Mouse (Mus musculus) midbrain, postnatal 0 days (tissue): ENCODE results near the gene Pakap. TPM values are rescaled to one million over a fixed set of nuclear protein-coding genes. Genes with fewer than 3 reads are reported as not detected.

Experiments used
- ATAC-seq: fragments of 200-750 bp; cut with Nextera tagmentation; 2 replicates; pipeline ENCODE4 v1.8.0; 2017; ENCODE audit warnings: moderate number of reproducible peaks, mild to moderate bottlenecking, moderate TSS enrichment, moderate library complexity; ENCODE audit not compliant: low FRiP score
- DNase-seq: peaks from one replicate; pipeline ENCODE4 v3.0.0-alpha.2; 2015; ENCODE audit warnings: low spot score
- H3K27ac ChIP-seq: fragments of 300-500 bp; sonication (generic); 2 replicates; pipeline ENCODE4 v1.5.1; 2014; ENCODE audit warnings: low read depth, mild to moderate bottlenecking, low read length, mixed read lengths
- H3K27me3 ChIP-seq: fragments of 300-500 bp; sonication (generic); 2 replicates; pipeline ENCODE4 v1.6.1; 2014; ENCODE audit warnings: low read length, control low read depth, mixed read lengths; ENCODE audit not compliant: insufficient read depth
- H3K36me3 ChIP-seq: fragments of 300-500 bp; sonication (generic); 2 replicates; pipeline ENCODE4 v1.6.1; 2014; ENCODE audit warnings: low read length, control low read depth, mixed read lengths; ENCODE audit not compliant: insufficient read depth
- H3K4me1 ChIP-seq: fragments of 300-500 bp; sonication (generic); 2 replicates; pipeline ENCODE4 v1.6.1; 2014; ENCODE audit warnings: mild to moderate bottlenecking, control low read depth, antibody characterized with exemption, low read length, mixed read lengths; ENCODE audit not compliant: insufficient read depth
- H3K4me2 ChIP-seq: fragments of 300-500 bp; sonication (generic); 2 replicates; pipeline ENCODE4 v1.6.1; 2014; ENCODE audit warnings: low read depth, mild to moderate bottlenecking, low read length, mixed read lengths; ENCODE audit not compliant: poor library complexity, severe bottlenecking
- H3K4me3 ChIP-seq: fragments of 300-500 bp; sonication (generic); 2 replicates; pipeline ENCODE4 v1.5.1; 2014; ENCODE audit warnings: low read depth, mild to moderate bottlenecking, low read length, moderate library complexity
- H3K9ac ChIP-seq: fragments of 300-500 bp; sonication (generic); replicated peaks from 2 replicates; pipeline ENCODE4 v1.6.1; 2014; ENCODE audit warnings: mild to moderate bottlenecking, low read length, moderate library complexity, mixed read lengths; ENCODE audit not compliant: poor library complexity, severe bottlenecking
- H3K9me3 ChIP-seq: fragments of 300-500 bp; sonication (generic); 2 replicates; pipeline ENCODE4 v1.6.1; 2016; ENCODE audit warnings: low read length, control low read depth
- CTCF ChIP-seq: IDR thresholded peaks from 2 replicates; pipeline ENCODE4 v1.5.1; 2016; ENCODE audit warnings: antibody characterized with exemption, mild to moderate bottlenecking
- WGBS: fragments of 180-500 bp; shearing (Covaris S2); extraction: QIAGEN DNeasy Blood & Tissue Kit; methylation state at CpG from one replicate; pipeline ENCODE4 v1.1.7; 2014; 5-methylcytosine and 5-hydroxymethylcytosine counted together
- polyA plus RNA-seq: library from polyadenylated mRNA; unstranded; fragments of >200 nt; fragmentation: Nextera tagmentation; extraction: Ambion mirVana; gene quantifications from 2 replicates; pipeline ENCODE4 v1.2.1, GENCODE M21; 2015
- total RNA-seq: library from RNA; depleted of rRNA; stranded (reverse); fragments of >200 nt; gene quantifications from 2 replicates; pipeline ENCODE4 v1.2.3, GENCODE M21; 2014; rRNA removed

Pakap gene
- total and polyA plus RNA-seq, 2 experiments from 2014 or later: 8.4 to 13.5 TPM

DNA sequence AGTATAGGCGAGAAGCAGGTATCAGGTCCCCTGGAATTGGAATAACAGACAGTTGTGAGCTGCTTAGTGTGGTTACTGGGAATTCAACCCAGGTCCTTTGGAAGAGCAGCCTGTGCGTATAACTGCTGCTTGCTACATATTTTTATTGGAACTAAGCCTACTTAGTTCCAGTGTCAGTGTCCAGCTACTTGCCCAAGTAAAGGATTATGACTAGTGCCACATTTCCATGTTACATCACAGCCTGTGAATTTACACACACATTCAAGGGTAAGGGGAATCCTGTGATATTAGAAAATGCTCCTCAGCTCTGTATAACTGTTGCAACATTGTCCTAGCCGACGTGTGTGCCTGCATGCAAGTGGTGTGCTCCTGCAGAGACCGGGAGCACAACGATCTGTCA lies 369.3 kb downstream of the Pakap start:
- no peak overlapping the region for H3K27ac ChIP-seq
- no peaks in the 10 kb centered on the region for H3K36me3 ChIP-seq
- DNase-seq: no peak
- H3K4me2 ChIP-seq: no peak overlapping the region
- no peak overlapping the region for H3K9ac ChIP-seq
- H3K4me1 ChIP-seq: no peaks in the 10 kb centered on the region
- H3K27me3 ChIP-seq: no peaks in the 10 kb centered on the region
- H3K9me3 ChIP-seq: no peaks in the 10 kb centered on the region
- 88% methylated on average over 6 of the region's 6 CpGs for WGBS
- ATAC-seq: no peak
- no peak overlapping the region for H3K4me3 ChIP-seq
- no peak for TF ChIP-seq CTCF

DNA sequence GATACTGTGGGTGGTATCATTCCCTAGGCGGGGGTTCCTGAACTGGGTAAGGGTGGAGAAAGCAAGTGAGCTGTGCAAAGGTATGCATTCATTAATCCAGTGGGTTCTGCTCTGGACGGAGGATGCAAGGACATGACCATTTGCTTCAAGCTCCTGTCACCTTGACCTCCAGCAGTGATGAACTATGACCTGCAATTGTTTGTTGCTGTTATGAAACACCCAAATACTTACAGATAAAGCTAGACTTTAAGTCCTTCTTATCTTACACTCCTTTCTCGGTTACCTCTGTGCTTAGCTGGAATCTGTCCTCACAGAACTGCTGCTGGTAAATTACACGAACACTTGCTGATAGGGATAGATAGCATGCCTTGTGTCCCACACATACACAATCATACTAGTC lies 372.7 kb downstream of the Pakap start:
- no peak for DNase-seq

DNA sequence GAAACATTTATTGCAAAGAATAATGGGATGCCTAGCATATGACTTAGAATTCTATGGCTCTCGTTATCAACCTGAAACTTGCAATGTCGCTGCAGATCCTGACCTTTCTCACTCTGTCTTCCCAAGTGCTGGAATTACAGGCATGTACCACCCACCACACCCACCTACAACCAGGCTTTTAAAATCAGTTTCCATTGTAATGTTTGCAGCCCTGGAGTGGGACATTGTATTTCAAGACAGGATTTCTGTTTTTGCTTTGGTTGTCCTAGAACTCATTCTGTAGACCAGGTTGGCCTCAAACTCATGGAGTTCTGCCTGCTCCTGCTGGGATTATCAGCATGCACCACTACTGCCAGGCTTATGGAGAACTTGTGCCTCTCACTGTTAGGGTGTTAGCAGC lies 374.9 kb downstream of the Pakap start:
- Histone ChIP-seq H3K27me3 (no peaks in the 10 kb centered on the region), H3K9me3 (no peaks in the 10 kb centered on the region), H3K4me3 (no peak overlapping the region), H3K4me1 (no peaks in the 10 kb centered on the region), H3K36me3 (peaks cover 12% of the 10 kb centered on the region), H3K9ac (no peak overlapping the region), H3K4me2 (no peak overlapping the region), H3K27ac (no peak overlapping the region)
- TF ChIP-seq CTCF: no peak
- whole genome bisulfite sequencing: 94% methylated on average over 2 of the region's 2 CpGs
- no peak for DNase-seq
- no peak for ATAC-seq

More for the DNA sequence above, 372.7 kb downstream of the Pakap start:
- no peaks in the 10 kb centered on the region for H3K4me1 ChIP-seq
- no peak overlapping the region for H3K4me3 ChIP-seq
- H3K9me3 ChIP-seq: no peaks in the 10 kb centered on the region
- TF ChIP-seq CTCF: no peak
- H3K9ac ChIP-seq: no peak overlapping the region
- H3K27me3 ChIP-seq: no peaks in the 10 kb centered on the region
- no peak overlapping the region for H3K27ac ChIP-seq
- no peak overlapping the region for H3K4me2 ChIP-seq
- ATAC-seq: no peak
- WGBS: 95% methylated on average over 4 of the region's 4 CpGs
- 0 out of 2 replicates have a peak, but pooled peaks cover 3% of the 10 kb centered on the region for H3K36me3 ChIP-seq

Other genes with a start within 250 kb of the Pakap start
- 26.4 and 27.8 TPM in 2 replicates for gene Palm2, start 133.9 kb upstream of the Pakap start, total RNA-seq
- 19.8 and 33.1 TPM in 2 replicates for gene Palm2, start 133.9 kb upstream of the Pakap start, polyA plus RNA-seq
- 18.8 and 24.4 TPM in 2 replicates for gene Akap2, start 149.5 kb downstream of the Pakap start, total RNA-seq
- gene Akap2, start 149.5 kb downstream of the Pakap start, polyA plus RNA-seq: 10.7 and 12.1 TPM in 2 replicates